Mouse (Mus musculus) kidney, postnatal 36 days (tissue): ENCODE measurements around the gene Map4k1.
A peak's percentile ranks its signal among the peaks of the same experiment; 100 is the strongest.

ENCODE experiments used
- DNase-seq, 2 experiments: peaks; one replicate each; pipeline ENCODE4 v3.0.0; 2021 to 2022; ENCODE audit warnings: mixed read lengths in 2 of 2

Map4k1 gene

DNA sequence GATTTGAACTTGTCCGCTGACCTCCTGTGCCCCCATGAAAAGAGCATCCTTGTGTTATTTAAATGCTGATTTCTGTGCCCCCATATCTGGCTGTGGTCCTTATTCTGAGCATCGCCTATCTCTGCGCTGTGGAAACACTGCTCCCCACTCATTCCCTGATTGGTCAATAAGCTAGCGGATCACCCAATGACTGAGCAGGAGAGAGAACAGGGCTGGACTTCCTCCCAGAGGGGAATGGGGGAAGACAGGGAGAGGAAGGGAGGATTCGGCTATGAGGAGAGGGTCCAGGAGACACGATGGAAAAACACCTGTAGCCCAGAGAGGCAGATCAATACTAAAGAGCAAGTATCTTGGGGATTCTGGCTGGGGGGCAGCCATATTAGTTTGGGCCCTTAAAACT lies 46.9 kb downstream of the Map4k1 start:
- no peak for DNase-seq

DNA sequence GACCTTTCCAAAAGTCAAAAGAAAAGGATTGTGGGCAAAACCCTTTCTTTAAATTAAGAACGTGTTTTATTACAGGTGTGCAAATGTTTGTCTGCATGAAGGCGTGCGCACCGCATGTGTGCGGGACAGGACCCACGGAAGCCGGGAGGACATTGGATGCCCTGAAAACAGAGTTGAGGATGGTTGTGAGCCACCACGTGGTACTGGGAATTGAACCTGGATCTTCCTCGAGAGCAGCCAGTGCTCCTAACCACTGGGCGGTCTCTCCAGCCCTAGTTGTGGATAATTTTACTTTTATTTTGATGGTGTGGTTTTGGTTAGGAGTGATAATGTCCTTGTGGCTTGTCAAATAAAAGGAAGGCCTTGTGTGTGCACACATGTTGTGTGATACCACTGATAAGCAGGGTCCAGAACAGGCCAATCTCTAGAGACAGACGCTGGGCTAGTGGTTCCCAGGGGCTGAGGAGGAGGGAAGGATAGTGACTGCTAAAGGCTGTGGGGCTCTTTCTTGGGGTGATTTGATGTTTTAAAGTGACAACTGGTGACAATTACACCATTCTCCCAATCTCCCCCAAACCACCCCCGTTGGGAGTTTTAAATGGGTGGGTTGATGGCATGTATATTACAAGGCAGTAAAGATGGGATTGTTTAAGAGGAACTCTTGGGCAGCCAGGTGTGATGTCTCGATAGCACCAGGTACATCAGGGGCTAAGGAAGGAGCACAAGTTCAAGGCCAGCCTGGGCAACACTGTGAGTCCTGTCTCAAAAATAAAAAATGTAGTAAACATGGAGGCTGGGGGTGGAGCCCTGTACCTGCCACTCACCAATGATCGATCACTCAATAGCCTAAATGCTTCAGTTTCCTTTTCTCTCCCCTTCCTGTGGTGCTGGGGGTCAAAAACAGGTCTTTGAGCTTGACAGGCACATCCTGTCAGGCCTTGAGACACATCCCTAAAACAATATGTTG lies 48.1 kb downstream of the Map4k1 start:
- DNase-seq: no peak

DNA sequence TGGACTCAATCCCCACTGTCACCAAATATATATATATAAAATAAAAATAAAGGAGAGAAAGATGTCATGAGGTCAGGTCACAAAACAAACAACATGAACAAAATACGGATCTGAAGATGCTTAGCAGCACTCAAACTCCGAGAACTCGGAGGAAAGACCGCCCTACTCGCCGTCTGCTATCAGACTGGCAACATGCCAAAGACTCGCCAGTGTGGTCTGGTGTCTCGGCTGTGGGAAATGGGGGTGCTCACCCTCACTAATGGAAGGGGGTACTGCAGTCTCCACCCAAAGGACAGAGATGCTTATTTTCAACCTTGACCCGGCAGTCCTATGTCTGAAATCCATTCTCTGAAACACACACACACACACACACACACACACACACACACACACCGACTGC lies 49.8 kb downstream of the Map4k1 start:
- no peak for DNase-seq

DNA sequence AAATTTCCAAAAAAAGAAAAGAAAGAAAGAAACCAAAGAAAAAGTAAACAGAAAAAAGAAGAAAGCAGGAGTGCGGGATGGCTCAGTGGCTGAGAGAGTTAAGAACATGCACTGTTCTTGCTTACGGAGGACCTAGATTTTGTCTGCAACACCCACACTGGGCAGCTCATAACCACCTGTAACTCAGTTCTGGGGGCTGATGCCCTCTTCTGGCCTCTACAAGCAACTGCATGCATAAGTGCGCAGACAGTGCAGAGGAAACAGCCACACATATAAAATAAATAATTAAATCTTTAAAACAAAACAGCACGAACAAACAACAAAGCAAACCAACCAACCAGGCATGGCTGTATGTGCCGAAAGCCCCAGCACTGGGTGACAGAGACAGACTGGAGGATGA lies 50.8 kb downstream of the Map4k1 start:
- DNase-seq: no peak

DNA sequence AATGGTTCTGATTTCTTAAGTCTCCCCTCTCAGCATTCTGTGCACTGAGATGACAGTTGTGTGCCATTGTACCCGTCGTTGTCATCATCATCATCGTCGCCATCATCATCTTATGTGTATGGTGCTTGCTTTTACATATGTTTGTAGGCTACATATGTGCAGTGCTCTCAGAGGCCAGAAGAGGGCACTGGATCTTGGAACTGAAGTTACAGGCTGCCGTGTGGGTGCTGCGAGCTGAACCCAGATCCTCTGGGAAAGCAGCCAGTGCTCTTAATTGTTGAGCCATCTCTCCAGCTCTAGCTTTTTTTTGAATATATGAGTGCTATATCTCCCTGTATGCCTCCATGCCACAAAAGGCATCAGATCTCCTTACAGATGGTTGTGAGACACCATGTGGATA lies 55.4 kb downstream of the Map4k1 start:
- DNase-seq: no peak

DNA sequence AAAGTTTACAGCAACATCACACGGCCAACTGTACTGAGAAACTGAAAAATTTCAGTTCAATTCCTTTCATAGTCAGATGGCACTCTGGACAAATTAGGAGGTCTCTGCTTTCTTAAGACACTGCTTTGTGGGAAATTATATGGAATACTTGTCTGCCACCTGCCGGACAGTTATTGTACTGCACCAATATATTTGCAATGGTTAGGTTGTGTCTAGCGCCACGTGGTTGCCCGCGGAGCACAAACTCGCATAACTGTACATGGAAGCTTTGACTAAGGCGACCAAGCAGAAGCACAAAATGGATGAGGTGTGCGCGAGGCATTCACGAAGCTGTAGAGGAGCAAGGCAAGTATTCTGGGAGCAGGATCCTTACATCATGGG lies 57.7 kb downstream of the Map4k1 start:
- peak; percentile 84 to 91 for DNase-seq

DNA sequence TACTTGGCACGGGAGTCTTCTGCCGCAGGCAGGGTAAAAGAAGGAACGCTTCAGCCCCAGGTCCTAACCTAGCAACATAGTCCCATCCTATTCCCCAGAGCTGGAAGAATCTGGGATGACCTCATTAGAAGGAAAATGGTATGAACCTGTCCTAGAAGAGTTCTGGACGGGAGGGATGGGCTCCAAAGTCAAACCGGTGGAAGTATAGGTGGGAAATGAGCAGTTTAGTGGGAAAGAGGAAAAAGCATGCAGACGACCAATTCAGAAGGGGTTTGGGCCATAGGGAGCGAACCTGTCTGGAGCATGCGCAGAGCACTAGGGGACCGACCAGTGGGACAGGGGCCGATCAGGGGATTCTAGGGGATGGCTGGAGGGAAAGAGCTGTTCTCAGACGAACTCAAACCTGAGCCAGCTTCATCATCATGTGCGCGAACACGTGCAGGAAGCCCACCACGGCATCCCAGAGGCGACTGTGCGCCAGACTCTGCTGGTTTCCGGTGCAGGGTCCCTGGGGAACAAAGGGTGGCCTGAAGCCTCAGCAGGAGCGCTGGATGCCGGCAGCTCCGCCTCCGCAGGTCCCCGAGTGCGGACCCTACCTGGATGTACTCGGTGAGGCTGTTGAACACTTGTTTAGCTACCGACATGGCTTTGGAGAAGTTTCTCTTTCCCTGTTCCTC lies 58.3 kb downstream of the Map4k1 start:
- peak in 1 of 2 experiments; percentile 31 for DNase-seq

DNA sequence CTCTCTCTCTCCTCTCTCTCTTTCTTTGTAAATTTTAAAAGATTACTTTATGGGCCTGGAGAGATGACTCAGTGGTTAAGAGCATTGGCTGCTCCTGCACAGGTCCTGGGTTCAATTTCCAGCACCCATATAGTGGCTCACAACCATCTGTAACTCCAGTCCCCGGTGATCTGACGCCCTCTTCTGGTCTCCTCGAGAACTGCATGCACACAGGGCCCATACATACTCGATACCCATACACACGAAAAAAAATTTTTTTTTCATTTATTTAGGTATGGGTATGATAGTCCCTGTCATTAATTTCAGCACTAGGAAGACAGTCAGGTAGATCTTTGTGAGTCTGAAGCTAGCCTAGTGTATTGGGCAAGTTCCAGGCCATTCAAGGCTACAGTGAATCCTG lies 59.3 kb downstream of the Map4k1 start:
- no peak for DNase-seq

DNA sequence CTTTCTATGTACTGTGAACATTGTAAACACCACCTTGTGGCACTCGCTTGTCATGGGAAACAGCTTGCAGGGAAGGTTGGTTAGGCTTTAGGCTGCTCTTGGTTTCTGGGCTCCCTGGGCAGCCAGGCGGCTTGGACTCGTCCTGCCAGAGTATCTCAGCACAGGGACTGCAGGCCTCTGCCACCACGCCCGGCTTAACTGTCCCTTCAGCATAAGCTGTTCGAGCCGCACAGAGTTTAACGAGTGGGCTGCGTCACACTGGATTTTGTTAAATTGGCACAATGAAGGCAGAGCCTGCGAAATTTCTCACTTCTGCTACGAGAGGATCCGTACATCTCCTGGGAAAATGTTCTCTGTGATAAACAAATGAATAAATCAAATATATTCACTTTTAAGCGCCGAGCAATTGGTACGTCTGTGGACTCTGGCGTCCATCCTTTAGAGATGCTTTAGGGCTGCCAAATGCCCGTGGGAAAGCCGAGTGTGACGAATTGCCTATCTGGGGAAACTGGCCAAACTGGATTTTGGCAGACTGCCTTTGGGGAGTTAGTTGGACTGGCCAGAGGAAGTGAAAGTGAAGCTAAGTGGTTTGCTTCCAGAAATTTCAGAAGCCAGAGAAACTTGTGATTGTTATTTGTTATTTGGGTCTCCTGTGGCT lies 61.3 kb downstream of the Map4k1 start:
- DNase-seq: peak; percentile 79 to 82

DNA sequence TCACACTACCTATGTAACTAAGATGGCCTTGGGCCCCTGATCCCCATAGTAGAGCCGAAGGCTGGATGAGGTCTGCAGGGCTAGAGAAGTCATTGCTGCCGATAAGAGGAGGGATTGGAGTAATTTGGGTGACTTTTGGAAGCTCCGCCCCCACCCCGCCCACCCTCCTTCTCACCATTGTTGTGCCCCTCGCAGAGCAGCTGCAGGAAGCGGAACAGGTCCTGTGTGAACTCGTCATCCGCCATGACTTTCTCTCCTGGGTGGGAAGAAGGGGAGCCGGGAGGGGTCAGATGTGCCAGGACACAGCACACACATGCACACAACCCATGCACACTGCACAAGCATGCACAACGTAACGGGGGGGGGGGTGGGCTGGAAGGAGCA lies 61.8 kb downstream of the Map4k1 start:
- peak; percentile 8 to 18 for DNase-seq

DNA sequence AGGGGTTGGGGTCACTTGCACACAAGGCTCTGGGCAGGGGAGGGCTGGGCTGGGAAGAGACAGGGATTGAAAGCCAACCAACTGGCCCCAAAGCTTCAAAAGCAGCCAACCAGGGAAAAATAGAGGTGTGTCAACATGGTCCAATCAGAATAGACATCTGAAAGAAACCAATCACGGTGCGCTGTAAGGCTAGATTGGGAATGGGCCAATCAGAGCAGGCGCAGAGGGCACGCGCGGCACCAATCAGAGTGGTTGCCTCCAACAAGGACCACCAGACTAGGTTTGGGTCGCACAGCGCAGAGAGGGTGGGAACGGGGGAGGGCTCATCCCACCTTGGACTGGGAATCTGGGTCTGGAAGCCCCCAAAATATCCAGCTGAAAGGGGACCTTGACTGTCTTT lies 62.5 kb downstream of the Map4k1 start:
- no peak for DNase-seq

DNA sequence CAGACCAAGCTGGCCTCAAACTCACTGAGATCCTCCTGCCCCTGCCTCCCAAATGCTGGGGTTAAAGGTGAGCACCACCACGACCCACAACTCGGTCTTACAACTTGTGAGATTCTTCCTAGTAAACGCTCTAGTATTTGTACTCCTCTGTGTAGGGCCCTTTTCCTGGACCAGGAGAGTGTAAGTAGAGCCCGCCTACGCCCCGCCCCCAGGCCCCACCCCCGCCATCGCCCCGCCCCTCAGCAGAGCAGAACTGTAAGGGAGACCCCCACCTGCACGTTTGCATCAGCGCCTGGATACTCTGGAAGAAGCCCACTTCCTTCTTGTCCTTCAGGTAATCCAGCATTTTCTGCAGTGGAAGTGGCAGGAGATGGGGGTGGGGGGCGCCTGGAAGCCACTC lies 64.7 kb downstream of the Map4k1 start:
- DNase-seq: no peak

DNA sequence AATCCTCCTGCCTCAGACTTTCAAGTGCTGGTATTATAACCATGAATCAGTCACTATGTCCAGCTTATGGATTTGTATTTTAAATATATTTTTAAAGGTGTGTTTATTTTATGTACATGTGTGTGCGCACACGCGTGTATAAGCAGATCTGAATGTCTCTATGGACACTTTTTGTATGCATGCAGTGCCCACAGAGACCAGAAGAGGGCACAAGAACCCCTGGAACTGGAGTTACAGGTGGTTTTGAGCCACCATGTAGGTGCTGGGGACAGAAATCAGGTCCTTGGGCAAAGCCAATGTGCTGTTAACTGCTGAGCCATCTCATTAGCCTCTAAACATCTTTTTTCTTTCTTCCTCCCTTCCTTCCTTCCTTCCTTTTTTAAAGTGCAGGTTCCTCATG lies 66.2 kb downstream of the Map4k1 start:
- no peak for DNase-seq

DNA sequence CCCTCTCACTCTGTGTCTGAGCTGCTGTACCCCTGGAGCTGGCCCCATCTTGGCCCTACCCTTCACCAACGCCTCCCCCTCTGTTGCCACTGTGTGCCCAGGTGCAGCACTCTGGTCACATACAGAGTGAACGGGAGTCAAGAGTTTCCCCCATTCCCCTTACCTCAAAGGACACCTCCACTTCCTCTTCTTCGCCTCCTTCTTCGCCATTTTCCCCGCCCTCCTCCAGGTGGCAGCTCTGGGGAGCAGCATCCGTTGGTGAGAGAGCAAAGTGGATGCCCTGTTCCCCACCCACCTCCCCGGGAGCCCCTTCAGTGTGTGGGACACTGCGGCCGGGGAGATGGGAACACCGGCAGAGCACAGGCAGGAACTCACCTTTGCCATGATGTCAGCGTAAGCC lies 66.8 kb downstream of the Map4k1 start:
- DNase-seq: no peak

DNA sequence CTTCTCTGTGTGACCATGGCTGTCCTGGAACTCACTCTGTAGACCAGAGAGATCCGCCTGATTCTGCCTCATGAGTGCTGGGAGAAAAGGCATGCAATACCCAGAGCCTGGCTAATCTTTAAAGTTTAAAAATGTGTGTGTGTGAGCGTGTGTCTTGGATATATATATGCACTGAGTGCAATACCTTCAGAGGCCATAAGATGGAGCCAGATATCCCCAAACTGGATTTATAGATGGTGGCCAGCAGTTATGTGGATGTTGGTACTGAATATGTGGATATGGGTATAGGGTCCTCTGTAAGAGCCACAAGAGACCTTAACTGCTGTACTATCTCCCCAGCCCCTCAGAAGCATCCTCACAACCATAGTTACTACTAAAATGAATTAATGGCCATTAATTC lies 68.9 kb downstream of the Map4k1 start:
- DNase-seq: peak; percentile 20 to 48

DNA sequence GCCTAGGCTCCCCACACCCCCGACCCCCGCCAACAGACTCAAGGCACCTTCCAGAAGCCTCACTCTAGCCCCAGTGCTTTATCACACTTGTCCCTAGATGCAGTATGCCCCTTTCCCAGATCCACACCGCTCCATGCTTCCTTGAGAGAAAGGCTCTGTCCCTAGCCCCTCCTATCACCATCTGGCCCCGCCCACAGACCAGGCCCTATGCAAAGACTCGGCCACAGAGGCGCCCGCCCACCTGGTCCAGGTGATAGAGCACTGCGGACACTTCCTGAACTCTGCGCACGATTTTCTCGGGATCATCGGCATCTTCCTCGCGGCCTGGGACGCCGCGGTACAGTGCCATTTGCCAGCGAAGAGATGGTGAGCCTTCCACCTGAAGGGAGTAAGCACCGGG lies 71.0 kb downstream of the Map4k1 start:
- peak in 1 of 2 experiments; percentile 31 for DNase-seq
